Mouse (Mus musculus): ENCODE results near the gene Prss12. TPM values are rescaled to one million over a fixed set of nuclear protein-coding genes. Genes with fewer than 3 reads are reported as not detected.

Gene Prss12
- polyA plus RNA-seq, 1 experiment from 2014 or later, result 3.0 TPM

- H3K9me3 ChIP-seq (ENCODE audit: control insufficient read depth, low read length), result no peaks in the 10 kb centered on the region
- no peaks in the 10 kb centered on the region for H3K4me1 ChIP-seq (ENCODE audit: control insufficient read depth in 2 of 2, insufficient read depth in 2 of 2, low read length in 2 of 2)
- no peak for ATAC-seq (ENCODE audit: insufficient number of reproducible peaks, insufficient read depth, low FRiP score, low read depth)
- H3K4me2 ChIP-seq (ENCODE audit: low read length), result no peak overlapping the region
- H3K4me3 ChIP-seq (ENCODE audit: control insufficient read depth in 1 of 2, insufficient read depth in 1 of 2, low read depth in 1 of 2, low read length in 2 of 2), result no peak overlapping the region
- H3K9ac ChIP-seq (ENCODE audit: low read length), result no peak overlapping the region
- H3K27me3 ChIP-seq (ENCODE audit: control insufficient read depth, insufficient read depth, low read length), result no peaks in the 10 kb centered on the region
- no peaks in the 10 kb centered on the region for H3K36me3 ChIP-seq (ENCODE audit: control insufficient read depth, insufficient read depth, low read length)
- H3K27ac ChIP-seq (replicated peaks in 1 of 2; ENCODE audit: control insufficient read depth in 1 of 2, insufficient read depth in 1 of 2, low read depth in 2 of 2, low read length in 2 of 2), result no peak overlapping the region
- WGBS, result 73% methylated on average over 6 of the region's 6 CpGs
Observed at GRCm38 (mm10) chr3:123543585-123544304, 97.0 kb downstream of the Prss12 start.

GRCm38 (mm10) chr3:123550487-123550886 is 103.8 kb downstream of the Prss12 start:
- no peaks in the 10 kb centered on the region for H3K27me3 ChIP-seq (ENCODE audit: control insufficient read depth, insufficient read depth, low read length)
- no peak overlapping the region for H3K27ac ChIP-seq (replicated peaks in 1 of 2; ENCODE audit: control insufficient read depth in 1 of 2, insufficient read depth in 1 of 2, low read depth in 2 of 2, low read length in 2 of 2)
- no peak for ATAC-seq (ENCODE audit: insufficient number of reproducible peaks, insufficient read depth, low FRiP score, low read depth)
- no peak overlapping the region for H3K4me3 ChIP-seq (ENCODE audit: control insufficient read depth in 1 of 2, insufficient read depth in 1 of 2, low read depth in 1 of 2, low read length in 2 of 2)
- H3K4me2 ChIP-seq (ENCODE audit: low read length), result no peak overlapping the region
- H3K4me1 ChIP-seq (ENCODE audit: control insufficient read depth in 2 of 2, insufficient read depth in 2 of 2, low read length in 2 of 2), result no peaks in the 10 kb centered on the region
- WGBS, result 60% methylated on average over 3 of the region's 3 CpGs
- H3K9me3 ChIP-seq (ENCODE audit: control insufficient read depth, low read length), result no peaks in the 10 kb centered on the region
- H3K9ac ChIP-seq (ENCODE audit: low read length), result no peak overlapping the region
- H3K36me3 ChIP-seq (ENCODE audit: control insufficient read depth, insufficient read depth, low read length), result no peaks in the 10 kb centered on the region

- Histone ChIP-seq H3K36me3 (ENCODE audit: control insufficient read depth, insufficient read depth, low read length) (no peaks in the 10 kb centered on the region), H3K27me3 (ENCODE audit: control insufficient read depth, insufficient read depth, low read length) (no peaks in the 10 kb centered on the region), H3K27ac (replicated peaks in 1 of 2; ENCODE audit: control insufficient read depth in 1 of 2, insufficient read depth in 1 of 2, low read depth in 2 of 2, low read length in 2 of 2) (no peak overlapping the region), H3K9me3 (ENCODE audit: control insufficient read depth, low read length) (no peaks in the 10 kb centered on the region), H3K9ac (ENCODE audit: low read length) (no peak overlapping the region), H3K4me1 (ENCODE audit: control insufficient read depth in 2 of 2, insufficient read depth in 2 of 2, low read length in 2 of 2) (no peaks in the 10 kb centered on the region), H3K4me3 (ENCODE audit: control insufficient read depth in 1 of 2, insufficient read depth in 1 of 2, low read depth in 1 of 2, low read length in 2 of 2) (no peak overlapping the region), H3K4me2 (ENCODE audit: low read length) (no peak overlapping the region)
- ATAC-seq (ENCODE audit: insufficient number of reproducible peaks, insufficient read depth, low FRiP score, low read depth), result no peak
- WGBS, result 54% methylated on average over 6 of the region's 6 CpGs
Observed at GRCm38 (mm10) chr3:123553872-123554271, 107.2 kb downstream of the Prss12 start.

GRCm38 (mm10) chr3:123555254-123555865 is 108.6 kb downstream of the Prss12 start:
- Histone ChIP-seq H3K4me1 (ENCODE audit: control insufficient read depth in 2 of 2, insufficient read depth in 2 of 2, low read length in 2 of 2) (no peaks in the 10 kb centered on the region), H3K9me3 (ENCODE audit: control insufficient read depth, low read length) (no peaks in the 10 kb centered on the region), H3K9ac (ENCODE audit: low read length) (no peak overlapping the region), H3K4me3 (ENCODE audit: control insufficient read depth in 1 of 2, insufficient read depth in 1 of 2, low read depth in 1 of 2, low read length in 2 of 2) (no peak overlapping the region), H3K27me3 (ENCODE audit: control insufficient read depth, insufficient read depth, low read length) (no peaks in the 10 kb centered on the region), H3K36me3 (ENCODE audit: control insufficient read depth, insufficient read depth, low read length) (no peaks in the 10 kb centered on the region), H3K27ac (replicated peaks in 1 of 2; ENCODE audit: control insufficient read depth in 1 of 2, insufficient read depth in 1 of 2, low read depth in 2 of 2, low read length in 2 of 2) (no peak overlapping the region), H3K4me2 (ENCODE audit: low read length) (no peak overlapping the region)
- 83% methylated on average over 7 of the region's 7 CpGs for WGBS
- ATAC-seq (ENCODE audit: insufficient number of reproducible peaks, insufficient read depth, low FRiP score, low read depth), result no peak

Other genes starting within 250 kb of the Prss12 start
- 14.4 and 15.0 TPM in 2 replicates for gene Synpo2, start 210.8 kb upstream of the Prss12 start, polyA plus RNA-seq (2014; fragmentation: Nextera tagmentation; extraction: Ambion mirVana)
- 70.8 and 72.8 TPM in 2 replicates for gene Sec24d, start 179.5 kb upstream of the Prss12 start, polyA plus RNA-seq (2014; fragmentation: Nextera tagmentation; extraction: Ambion mirVana)
- gene Mettl14, start 60.8 kb upstream of the Prss12 start, polyA plus RNA-seq (2014; fragmentation: Nextera tagmentation; extraction: Ambion mirVana), result 15.3 and 15.5 TPM in 2 replicates
- 0.55 and 0.85 TPM in 2 replicates for gene Ndst3, start 243.9 kb downstream of the Prss12 start, polyA plus RNA-seq (2014; fragmentation: Nextera tagmentation; extraction: Ambion mirVana)

All from heart, embryonic 14.5 days (tissue).